Mouse (Mus musculus): ENCODE results near the gene Slc7a1. TPM values are rescaled to one million over a fixed set of nuclear protein-coding genes. Genes with fewer than 3 reads are reported as not detected.

Slc7a1 gene
- total and polyA plus RNA-seq, 3 experiments: 64.1 to 133 (median 80.9) TPM

DNA sequence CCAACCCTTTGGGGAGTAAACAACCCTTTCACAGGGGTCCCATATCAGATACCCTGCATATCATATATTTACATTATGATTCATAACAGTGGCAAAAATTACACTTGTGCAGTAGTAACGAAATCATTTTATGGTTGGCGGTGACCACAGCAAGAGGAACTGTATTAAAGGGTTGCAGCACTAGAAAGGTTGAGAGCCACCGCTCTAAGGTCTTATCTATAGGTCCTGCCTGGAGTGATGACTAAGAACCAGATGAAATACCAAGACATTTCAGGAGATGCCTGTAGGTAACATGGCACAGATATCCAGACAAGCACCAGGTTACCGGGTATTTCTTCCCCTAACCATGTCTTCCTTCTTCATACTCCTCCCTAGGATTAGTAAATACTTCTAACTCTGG is 2.3 kb downstream of the Slc7a1 start:
- H3K27me3 ChIP-seq (ENCODE audit: control insufficient read depth in 1 of 2, insufficient read depth in 2 of 2, low read length in 2 of 2): no peaks in the 10 kb centered on the region
- no peaks in the 10 kb centered on the region for H3K9me3 ChIP-seq (replicated peaks; ENCODE audit: insufficient read depth, low read length)
- H3K4me3 ChIP-seq (ENCODE audit: control insufficient read depth in 1 of 2, insufficient read depth in 1 of 2, low read depth in 2 of 2, low read length in 2 of 2): peak overlapping the region; percentile 69 to 72
- H3K36me3 ChIP-seq (ENCODE audit: control insufficient read depth in 1 of 2, insufficient read depth in 2 of 2, low read length in 2 of 2): peaks cover 19 to 30% of the 10 kb centered on the region in 2 experiments
- H3K9ac ChIP-seq (ENCODE audit: control insufficient read depth, low read depth, low read length, poor library complexity, severe bottlenecking): peak overlapping the region; percentile 63
- H3K4me1 ChIP-seq (ENCODE audit: control insufficient read depth in 1 of 2, insufficient read depth in 2 of 2, low read length in 2 of 2): peaks cover 8 to 18% of the 10 kb centered on the region in 2 experiments; a peak in 3 of 4 replicates
- peak; percentile 81 for DNase-seq (ENCODE audit: low read depth, low spot score)
- peak overlapping the region; percentile 31; the same call in 1 of the 2 replicates for H3K27ac ChIP-seq (ENCODE audit: control insufficient read depth, low read depth, low read length)
- TF ChIP-seq ZNF384 (IDR thresholded peaks at IDR 0.05; ENCODE audit: low read depth, low read length) (no peak), GATA1 (IDR thresholded peaks at IDR 0.05; ENCODE audit: low read depth, low read length) (peak; percentile 82), POLR2A (IDR thresholded peaks at IDR 0.05; ENCODE audit: control insufficient read depth in 1 of 2, insufficient read depth in 1 of 2, low read depth in 1 of 2, low read length in 2 of 2, poor library complexity in 1 of 2) (no peak), GABPA (IDR thresholded peaks at IDR 0.05; ENCODE audit: low read depth, low read length) (no peak), CHD1 (IDR thresholded peaks at IDR 0.05; ENCODE audit: low read depth, low read length) (no peak), EP300 (IDR thresholded peaks at IDR 0.05; ENCODE audit: low read depth in 1 of 2, low read length in 2 of 2) (peak; percentile 58 to 81), ZKSCAN1 (IDR thresholded peaks at IDR 0.05; ENCODE audit: low read depth, low read length) (no peak), JUND (IDR thresholded peaks at IDR 0.05; ENCODE audit: low read depth, low read length) (0 out of 2 replicates have a peak, but pooled peaks have one; percentile 43), CTCF (IDR thresholded peaks at IDR 0.05 in 2 of 3, conservative IDR thresholded peaks at IDR 0.05 in 1 of 3; ENCODE audit: control insufficient read depth in 1 of 3, insufficient read depth in 1 of 3, low read depth in 2 of 3, low read length in 3 of 3, poor library complexity in 1 of 3, severe bottlenecking in 1 of 3) (no peak), SMC3 (IDR thresholded peaks at IDR 0.05; ENCODE audit: low read depth, low read length) (no peak), UBTF (IDR thresholded peaks at IDR 0.05; ENCODE audit: borderline replicate concordance, insufficient read depth, low read depth, low read length) (no peak), RAD21 (IDR thresholded peaks at IDR 0.05; ENCODE audit: low read depth, low read length) (no peak), MXI1 (IDR thresholded peaks at IDR 0.05; ENCODE audit: low read depth, low read length) (peak; percentile 38; the same call in 1 of the 2 replicates), MYC (IDR thresholded peaks at IDR 0.05; ENCODE audit: low read depth, low read length) (peak; percentile 19; the same call in 1 of the 2 replicates), TBP (IDR thresholded peaks at IDR 0.05; ENCODE audit: low read depth, low read length) (0 out of 2 replicates have a peak, but pooled peaks have one; percentile 27), HCFC1 (IDR thresholded peaks at IDR 0.05; ENCODE audit: low read depth, low read length) (0 out of 2 replicates have a peak, but pooled peaks have one; percentile 31), MAZ (IDR thresholded peaks at IDR 0.05; ENCODE audit: low read depth, low read length) (no peak), MEF2A (IDR thresholded peaks at IDR 0.05; ENCODE audit: extremely low read depth, insufficient replicate concordance, low read depth, low read length, poor library complexity, severe bottlenecking) (no peak), NRF1 (IDR thresholded peaks at IDR 0.05; ENCODE audit: insufficient read depth, low read depth, low read length, poor library complexity, severe bottlenecking) (no peak), MAFK (IDR thresholded peaks at IDR 0.05; ENCODE audit: borderline replicate concordance, low read depth, low read length) (no peak), SIN3A (IDR thresholded peaks at IDR 0.05; ENCODE audit: low read length) (peak; percentile 84), TAL1 (IDR thresholded peaks at IDR 0.05; ENCODE audit: low read length) (peak; percentile 70), E2F4 (IDR thresholded peaks at IDR 0.05; ENCODE audit: borderline replicate concordance, low read depth, low read length) (no peak), ETS1 (IDR thresholded peaks at IDR 0.05; ENCODE audit: low read depth, low read length) (peak; percentile 87)
- peaks cover 69% of the 10 kb centered on the region for H3K79me2 ChIP-seq (ENCODE audit: control insufficient read depth, insufficient read depth, low read length, poor library complexity)

Data from MEL (cell line).